Mouse (Mus musculus) cortical plate, adult 2 months (tissue): Measurements from ENCODE around the gene Pyroxd2.

Experiments
- CTCF ChIP-seq: fragments of 200-500 bp; IDR thresholded peaks from 2 replicates; pipeline ENCODE4 v1.5.1; 2011; ENCODE audit warnings: mild to moderate bottlenecking, control low read depth, low read length; ENCODE audit not compliant: insufficient read depth; ENCODE audit errors: extremely low read depth
- POLR2A ChIP-seq: fragments of 200-500 bp; IDR thresholded peaks from 2 replicates; pipeline ENCODE4 v1.6.1; 2011; ENCODE audit warnings: mild to moderate bottlenecking, low read length, control low read depth; ENCODE audit not compliant: insufficient read depth; ENCODE audit errors: extremely low read depth

GRCm38 (mm10) chr19:42753141-42753917 is 754 bp upstream of the Pyroxd2 start:
- TF ChIP-seq CTCF (no peak), POLR2A (no peak)
